Mouse (Mus musculus) liver, embryonic 12.5 days (tissue): ENCODE measurements around the gene Hils1. TPM values are rescaled to one million over a fixed set of nuclear protein-coding genes. Genes with fewer than 3 reads are reported as not detected.
"Not testable (repeated sequence)": the region's sequence is repeated elsewhere in the genome, so short reads cannot be mapped to it uniquely, and the experiment has no call there.

Experiments
- ATAC-seq: fragments of 200-750 bp; cut with Nextera tagmentation; 2 replicates; pipeline ENCODE4 v1.8.0; 2017; ENCODE audit warnings: moderate number of reproducible peaks, mild to moderate bottlenecking, moderate library complexity
- H3K27ac ChIP-seq: fragments of 300-500 bp; sonication (generic); 2 replicates; pipeline ENCODE4 v1.5.1; 2016; ENCODE audit warnings: mild to moderate bottlenecking
- H3K27me3 ChIP-seq: fragments of 300-500 bp; sonication (generic); replicated peaks from 2 replicates; pipeline ENCODE4 v1.6.1; 2016; ENCODE audit warnings: mild to moderate bottlenecking, moderate library complexity
- H3K36me3 ChIP-seq: fragments of 300-500 bp; sonication (generic); 2 replicates; pipeline ENCODE4 v1.6.1; 2016; ENCODE audit warnings: mild to moderate bottlenecking, moderate library complexity
- H3K4me1 ChIP-seq: fragments of 300-500 bp; sonication (generic); 2 replicates; pipeline ENCODE4 v1.6.1; 2016
- H3K4me2 ChIP-seq: fragments of 300-500 bp; sonication (generic); 2 replicates; pipeline ENCODE4 v1.6.1; 2016; ENCODE audit warnings: mild to moderate bottlenecking, moderate library complexity
- H3K4me3 ChIP-seq: fragments of 300-500 bp; sonication (generic); 2 replicates; pipeline ENCODE4 v1.5.1; 2016; ENCODE audit warnings: mild to moderate bottlenecking, moderate library complexity
- H3K9ac ChIP-seq: fragments of 300-500 bp; sonication (generic); 2 replicates; pipeline ENCODE4 v1.6.1; 2016; ENCODE audit warnings: mild to moderate bottlenecking, moderate library complexity
- H3K9me3 ChIP-seq: fragments of 300-500 bp; sonication (generic); replicated peaks from 2 replicates; pipeline ENCODE4 v1.6.1; 2016; ENCODE audit warnings: mild to moderate bottlenecking, moderate library complexity
- WGBS: fragments of 180-500 bp; shearing (Covaris S2); methylation state at CpG from one replicate; pipeline ENCODE4 v1.1.7; 2016; ENCODE audit not compliant: insufficient replicate concordance; 5-methylcytosine and 5-hydroxymethylcytosine counted together
- polyA plus RNA-seq: library from polyadenylated mRNA; unstranded; fragments of >200 nt; fragmentation: Nextera tagmentation; extraction: Ambion mirVana; gene quantifications from 2 replicates; pipeline ENCODE4 v1.2.1, GENCODE M21; 2016

The Hils1 gene
- polyA plus RNA-seq, 1 experiment from 2014 or later: not detected

DNA sequence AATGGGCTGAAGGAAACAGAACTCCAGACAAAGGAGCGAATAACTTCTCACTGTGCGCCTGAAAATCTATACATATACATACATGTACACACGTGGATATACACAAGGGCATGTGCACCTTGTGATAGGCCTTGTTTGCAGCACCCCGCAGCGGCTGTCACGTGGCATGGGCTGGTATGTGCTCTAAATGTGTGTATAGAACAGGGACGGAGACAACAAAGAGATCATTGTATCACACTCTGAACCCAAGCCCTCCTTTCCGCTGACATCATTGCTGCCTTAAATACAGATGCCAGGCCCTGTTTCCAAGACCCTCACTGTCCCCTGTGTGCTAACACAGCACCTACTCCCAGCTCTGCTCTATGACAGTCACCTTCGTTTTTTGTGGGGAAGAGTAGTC, 12.3 kb upstream of the Hils1 start:
- 70% methylated on average over 9 of the region's 9 CpGs for WGBS
- Histone ChIP-seq H3K36me3 (no peaks in the 10 kb centered on the region), H3K4me2 (no peak overlapping the region), H3K27ac (no peak overlapping the region), H3K4me3 (no peak overlapping the region), H3K27me3 (peaks cover 49% of the 10 kb centered on the region), H3K4me1 (peaks cover 9% of the 10 kb centered on the region; the same call in 1 of the 2 replicates), H3K9ac (no peak overlapping the region), H3K9me3 (no peaks in the 10 kb centered on the region)
- ATAC-seq: no peak

DNA sequence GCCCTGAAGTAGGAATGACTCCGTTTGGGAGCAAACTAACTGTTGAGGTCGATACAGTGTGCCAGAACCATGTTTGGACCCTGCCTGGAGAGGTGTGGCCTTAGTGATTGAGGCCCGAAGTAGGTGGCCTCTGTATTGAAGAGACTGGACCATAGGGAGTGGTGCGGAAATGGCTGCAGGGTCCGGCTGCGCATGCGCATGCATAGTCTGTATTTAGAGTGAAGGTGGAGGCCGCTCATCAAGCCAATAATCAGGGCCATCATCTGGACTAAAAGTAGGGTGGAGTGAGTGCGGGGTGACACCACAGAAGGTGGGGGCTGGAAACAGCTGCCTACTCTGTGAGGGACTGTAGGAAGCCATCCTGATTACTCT, 9.7 kb upstream of the Hils1 start:
- 64% methylated on average over 9 of the region's 9 CpGs for WGBS
- ATAC-seq: no peak

GRCm38 (mm10) chr11:94958065-94958858, 9.1 kb upstream of the Hils1 start:
- Histone ChIP-seq H3K9me3 (no peaks in the 10 kb centered on the region), H3K27me3 (peaks cover 25% of the 10 kb centered on the region; the same call in 1 of the 2 replicates), H3K4me1 (peaks cover 9% of the 10 kb centered on the region; the same call in 1 of the 2 replicates), H3K36me3 (no peaks in the 10 kb centered on the region), H3K27ac (no peak overlapping the region), H3K9ac (no peak overlapping the region), H3K4me3 (no peak overlapping the region), H3K4me2 (no peak overlapping the region)
- 0 out of 2 replicates have a peak, but pooled peaks have one; percentile 47 for ATAC-seq
- 12% methylated on average over 8 of the region's 8 CpGs for WGBS

More for the DNA sequence above, 9.7 kb upstream of the Hils1 start:
- Histone ChIP-seq H3K4me3 (no peak overlapping the region), H3K9ac (no peak overlapping the region), H3K27ac (no peak overlapping the region), H3K4me1 (peaks cover 9% of the 10 kb centered on the region; the same call in 1 of the 2 replicates), H3K36me3 (no peaks in the 10 kb centered on the region), H3K27me3 (peaks cover 30% of the 10 kb centered on the region; the same call in 1 of the 2 replicates), H3K9me3 (no peaks in the 10 kb centered on the region), H3K4me2 (no peak overlapping the region)

DNA sequence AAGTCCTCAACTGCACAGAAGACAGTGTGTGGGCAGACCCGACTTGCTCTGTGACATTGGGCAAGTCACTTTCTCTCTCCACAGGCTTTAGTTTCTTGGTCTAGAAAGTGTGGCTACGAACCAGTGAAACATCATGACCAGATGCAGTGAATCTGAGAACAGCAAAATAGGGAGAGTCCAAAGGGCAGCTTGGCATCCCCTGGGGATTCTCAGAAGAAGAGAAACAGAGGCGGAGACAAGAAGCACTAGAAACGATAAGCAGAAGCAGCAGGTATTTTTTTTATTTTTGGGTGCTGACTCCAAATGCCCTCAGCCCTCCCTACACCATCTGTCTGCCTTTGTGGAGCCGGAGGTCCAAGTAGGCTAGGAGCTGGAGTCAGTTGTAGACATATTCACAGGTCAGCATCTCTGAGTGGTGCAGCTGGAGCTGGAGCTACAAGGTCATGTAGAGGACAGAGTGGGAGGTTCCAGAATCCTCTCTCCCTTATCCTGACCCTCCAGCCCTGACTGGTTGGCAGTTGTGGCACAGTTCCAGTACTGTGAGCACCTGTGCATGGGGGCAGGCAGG, 4.8 kb upstream of the Hils1 start:
- WGBS: 60% methylated on average over 5 of the region's 5 CpGs
- Histone ChIP-seq H3K4me3 (no peak overlapping the region), H3K36me3 (no peaks in the 10 kb centered on the region), H3K27ac (no peak overlapping the region), H3K4me1 (peaks cover 9% of the 10 kb centered on the region; the same call in 1 of the 2 replicates), H3K9me3 (no peaks in the 10 kb centered on the region), H3K4me2 (no peak overlapping the region), H3K9ac (no peak overlapping the region), H3K27me3 (peaks cover 32% of the 10 kb centered on the region; the same call in 1 of the 2 replicates)
- 0 out of 2 replicates have a peak, but pooled peaks have one; percentile 30 for ATAC-seq

- WGBS: 61% methylated on average over 7 of the region's 7 CpGs
- no peak overlapping the region for H3K4me3 ChIP-seq
- H3K4me2 ChIP-seq: no peak overlapping the region
- H3K27me3 ChIP-seq: peaks cover 70% of the 10 kb centered on the region
- no peak for ATAC-seq
- H3K36me3 ChIP-seq: no peaks in the 10 kb centered on the region
- no peaks in the 10 kb centered on the region for H3K4me1 ChIP-seq
- H3K9ac ChIP-seq: no peak overlapping the region
- no peaks in the 10 kb centered on the region for H3K9me3 ChIP-seq
- no peak overlapping the region for H3K27ac ChIP-seq
Measured at GRCm38 (mm10) chr11:94968187-94968586, 794 bp downstream of the Hils1 start.

- H3K36me3 ChIP-seq, H3K4me3 ChIP-seq, H3K4me1 ChIP-seq, ATAC-seq, H3K9me3 ChIP-seq, H3K27ac ChIP-seq, H3K9ac ChIP-seq, H3K4me2 ChIP-seq: not testable (repeated sequence)
- H3K27me3 ChIP-seq: peaks cover 65% of the 10 kb centered on the region
- WGBS: 79% methylated on average over 4 of the region's 4 CpGs
Measured at GRCm38 (mm10) chr11:94969709-94970108, 2.3 kb downstream of the Hils1 start.

DNA sequence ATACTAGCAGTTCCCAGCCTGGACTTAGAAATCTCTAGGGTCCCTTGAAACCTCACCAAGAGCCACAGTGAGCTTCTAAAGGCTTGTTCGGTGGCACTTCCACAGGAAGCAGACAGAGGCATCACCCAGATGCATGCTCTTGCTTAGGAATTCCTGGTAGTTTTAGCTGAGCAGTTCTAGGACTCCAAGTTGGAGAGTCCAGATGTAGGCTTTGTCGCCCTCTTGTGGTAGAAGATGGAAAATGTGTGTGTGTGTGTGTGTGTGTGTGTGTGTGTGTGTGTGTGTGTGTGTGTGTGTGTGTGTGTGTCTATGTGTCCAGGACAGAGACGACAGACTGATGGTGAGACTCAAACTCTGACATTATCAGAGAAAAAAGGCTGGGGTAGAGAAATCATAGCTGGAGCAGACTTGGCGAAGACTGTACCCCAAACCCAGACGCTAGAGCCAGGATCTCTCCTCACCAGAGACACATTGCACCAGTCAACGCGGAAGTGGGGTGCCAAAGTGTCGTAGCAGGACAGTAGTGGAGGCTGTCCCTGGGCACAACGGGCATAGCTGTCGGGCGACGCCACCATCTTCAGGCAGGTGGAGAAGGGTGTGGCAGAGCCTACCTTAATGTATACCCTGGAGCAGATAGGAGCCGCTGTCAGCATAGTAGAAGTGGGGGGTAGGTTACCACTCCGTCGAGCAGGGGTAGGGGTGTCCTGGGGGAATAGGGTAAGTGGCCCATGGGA, 3.0 kb downstream of the Hils1 start:
- WGBS: 50% methylated on average over 15 of the region's 15 CpGs
- H3K9ac ChIP-seq: no peak overlapping the region
- no peaks in the 10 kb centered on the region for H3K36me3 ChIP-seq
- ATAC-seq: no peak
- H3K4me1 ChIP-seq: no peaks in the 10 kb centered on the region
- H3K27me3 ChIP-seq: peaks cover 63% of the 10 kb centered on the region
- H3K4me2 ChIP-seq: no peak overlapping the region
- H3K4me3 ChIP-seq: no peak overlapping the region
- no peak overlapping the region for H3K27ac ChIP-seq
- no peaks in the 10 kb centered on the region for H3K9me3 ChIP-seq

DNA sequence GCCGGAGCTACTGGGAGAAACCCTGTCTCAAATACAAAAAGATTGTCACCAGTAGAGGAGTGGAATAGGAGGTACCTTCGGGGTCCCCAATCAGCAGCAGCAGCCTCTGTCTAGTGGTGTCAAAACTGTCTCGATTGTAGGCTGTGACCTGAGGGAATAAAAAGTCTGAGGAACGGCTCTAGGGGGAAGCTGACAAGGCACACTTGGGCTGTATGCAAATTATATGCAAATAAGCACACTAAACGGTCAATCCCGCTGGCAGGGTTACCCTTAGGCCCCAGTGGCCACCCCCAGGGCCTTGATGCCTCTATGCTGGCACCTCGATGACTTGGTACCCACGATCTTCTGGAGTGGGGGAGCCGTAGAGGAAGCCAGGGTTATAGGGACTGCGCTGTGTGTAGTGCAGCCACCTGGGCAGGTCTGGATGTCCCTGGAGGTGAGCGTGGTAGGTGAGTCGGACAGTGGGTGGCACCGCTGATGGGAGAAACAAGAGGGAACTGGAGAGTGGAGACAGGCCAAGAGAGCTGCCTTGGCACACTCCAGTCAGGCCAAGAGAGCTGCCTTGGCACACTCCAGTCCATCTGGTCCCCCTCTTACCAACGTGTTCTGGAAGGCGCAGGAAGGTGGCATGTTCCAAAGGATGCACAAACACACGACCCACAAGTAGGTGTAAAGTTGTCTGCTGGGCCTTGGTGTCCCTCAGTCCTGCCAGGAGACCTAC, 4.7 kb downstream of the Hils1 start:
- 59% methylated on average over 16 of the region's 16 CpGs for WGBS
- Histone ChIP-seq H3K4me3 (no peak overlapping the region), H3K27ac (no peak overlapping the region), H3K9ac (no peak overlapping the region), H3K4me2 (no peak overlapping the region), H3K27me3 (peaks cover 61% of the 10 kb centered on the region), H3K36me3 (no peaks in the 10 kb centered on the region), H3K9me3 (no peaks in the 10 kb centered on the region), H3K4me1 (no peaks in the 10 kb centered on the region)
- no peak for ATAC-seq

DNA sequence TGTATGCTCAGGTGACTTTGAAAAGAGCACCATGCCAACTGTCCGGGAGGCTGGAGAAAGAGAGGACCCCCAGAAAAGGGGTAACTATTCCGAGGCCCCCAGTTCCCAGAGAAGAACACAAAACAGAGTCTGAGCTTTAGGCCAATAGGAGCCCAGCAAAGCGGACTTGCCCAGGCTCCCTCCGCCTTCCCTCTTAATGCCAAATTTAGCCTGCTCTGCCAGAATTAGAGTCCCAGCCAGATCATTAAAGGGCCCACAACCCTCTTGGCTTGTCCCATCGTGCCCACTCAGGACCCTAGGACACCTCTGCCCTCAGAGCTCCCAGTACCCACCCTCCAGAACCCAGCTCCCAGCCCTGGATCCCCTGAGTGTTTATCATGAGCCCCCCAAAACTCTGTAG, 5.5 kb downstream of the Hils1 start:
- Histone ChIP-seq H3K4me3 (no peak overlapping the region), H3K27ac (no peak overlapping the region), H3K4me1 (no peaks in the 10 kb centered on the region), H3K27me3 (peaks cover 54% of the 10 kb centered on the region), H3K9ac (no peak overlapping the region), H3K36me3 (no peaks in the 10 kb centered on the region), H3K9me3 (no peaks in the 10 kb centered on the region), H3K4me2 (no peak overlapping the region)
- 57% methylated on average over 5 of the region's 5 CpGs for WGBS
- no peak for ATAC-seq

DNA sequence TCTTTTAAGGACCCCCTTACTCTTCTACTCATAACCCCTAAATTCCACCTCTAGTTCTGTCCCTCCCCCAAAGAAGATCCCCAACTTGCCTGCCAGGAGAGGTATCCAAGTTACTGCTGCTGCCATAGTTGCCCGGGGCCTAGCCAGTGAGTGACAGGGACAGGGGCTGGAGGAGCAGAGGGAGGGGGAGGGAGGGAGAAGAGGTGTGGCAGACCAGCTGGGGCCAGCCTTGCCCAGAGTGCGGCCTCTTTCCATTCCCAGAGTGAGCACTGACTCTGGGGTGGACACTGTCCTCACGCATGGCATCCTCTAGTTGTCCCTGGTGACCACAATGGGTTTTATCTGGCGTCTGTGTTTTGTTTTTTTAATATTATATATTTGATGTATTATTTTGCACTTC, 5.9 kb downstream of the Hils1 start:
- Histone ChIP-seq H3K4me1 (peaks cover 4% of the 10 kb centered on the region), H3K4me3 (no peak overlapping the region), H3K9me3 (no peaks in the 10 kb centered on the region), H3K9ac (no peak overlapping the region), H3K27me3 (peaks cover 49% of the 10 kb centered on the region), H3K4me2 (no peak overlapping the region), H3K36me3 (no peaks in the 10 kb centered on the region), H3K27ac (no peak overlapping the region)
- WGBS: 60% methylated on average over 4 of the region's 4 CpGs
- no peak for ATAC-seq

DNA sequence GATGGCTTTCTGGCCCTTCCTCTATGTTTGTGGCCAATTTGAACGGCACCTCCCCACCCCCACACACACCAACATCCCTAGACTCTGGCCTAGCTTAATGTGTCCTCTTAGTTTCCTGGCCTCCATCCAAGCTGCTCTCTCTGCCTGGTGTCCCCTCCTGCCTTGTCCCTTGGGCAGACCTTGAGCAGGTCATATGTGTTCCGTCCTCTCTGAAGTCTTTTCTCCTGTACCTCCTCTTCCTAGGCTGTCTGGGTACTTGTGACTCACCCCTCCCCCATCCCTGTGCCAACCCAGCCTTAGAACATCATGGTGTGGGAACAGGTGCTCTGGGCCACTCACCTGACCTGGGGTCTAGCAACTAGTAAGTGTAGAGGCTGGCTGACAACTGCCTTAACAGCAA, 7.6 kb downstream of the Hils1 start:
- no peak for ATAC-seq
- peaks cover 35% of the 10 kb centered on the region for H3K27me3 ChIP-seq
- peaks cover 20% of the 10 kb centered on the region for H3K4me1 ChIP-seq
- no peak overlapping the region for H3K9ac ChIP-seq
- H3K4me2 ChIP-seq: no peak overlapping the region
- no peak overlapping the region for H3K27ac ChIP-seq
- H3K9me3 ChIP-seq: no peaks in the 10 kb centered on the region
- no peak overlapping the region for H3K4me3 ChIP-seq
- WGBS: 76% methylated on average over 2 of the region's 2 CpGs
- H3K36me3 ChIP-seq: no peaks in the 10 kb centered on the region
